Mouse (Mus musculus) granulocyte monocyte progenitor cell, adult 5-6 weeks (primary cell): Measurements from ENCODE around the gene Rab36. TPM values are rescaled to one million over a fixed set of nuclear protein-coding genes. Genes with fewer than 3 reads are reported as not detected.
A peak's percentile ranks its signal among the peaks of the same experiment; 100 is the strongest.
"Not testable (repeated sequence)": the region's sequence is repeated elsewhere in the genome, so short reads cannot be mapped to it uniquely, and the experiment has no call there.

Source experiments
- ATAC-seq: replicated peaks from 2 replicates; pipeline ENCODE4 v1.8.0; 2016; ENCODE audit warnings: mild to moderate bottlenecking, moderate TSS enrichment, inconsistent platforms; ENCODE audit not compliant: poor library complexity, severe bottlenecking
- total RNA-seq, 2 experiments: library from RNA; stranded (forward) in 1 of 2; stranded (reverse) in 1 of 2; fragments of 200-712, 200-1000 nt in 1 of 2; fragments of >200 nt in 1 of 2; fragmentation: Nextera tagmentation in 1 of 2; gene quantifications; 2 replicates each; pipeline ENCODE4 v1.2.3; 2014 to 2017

The Rab36 gene
- total RNA-seq, 2 experiments from 2014 or later: 2.1 TPM; not detected in 1

DNA sequence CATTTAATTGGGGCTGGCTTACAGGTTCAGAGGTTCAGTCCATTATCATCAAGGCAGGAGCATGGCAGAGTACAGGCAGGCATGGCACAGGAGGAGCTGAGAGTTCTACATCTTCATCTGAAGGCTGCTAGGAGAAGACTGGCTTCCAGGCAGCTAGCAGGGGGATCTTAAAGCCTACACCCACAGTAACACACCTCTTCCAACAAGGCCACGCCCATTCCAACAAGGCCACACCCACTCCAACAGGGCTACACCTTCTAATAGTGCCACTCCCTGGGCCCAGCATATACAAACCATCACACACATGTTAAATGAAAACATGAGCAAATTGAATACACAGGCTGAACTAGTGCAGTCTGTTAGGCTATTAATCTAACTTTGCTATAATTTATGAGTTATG is 5.2 kb downstream of the Rab36 start:
- not testable (repeated sequence) for ATAC-seq

DNA sequence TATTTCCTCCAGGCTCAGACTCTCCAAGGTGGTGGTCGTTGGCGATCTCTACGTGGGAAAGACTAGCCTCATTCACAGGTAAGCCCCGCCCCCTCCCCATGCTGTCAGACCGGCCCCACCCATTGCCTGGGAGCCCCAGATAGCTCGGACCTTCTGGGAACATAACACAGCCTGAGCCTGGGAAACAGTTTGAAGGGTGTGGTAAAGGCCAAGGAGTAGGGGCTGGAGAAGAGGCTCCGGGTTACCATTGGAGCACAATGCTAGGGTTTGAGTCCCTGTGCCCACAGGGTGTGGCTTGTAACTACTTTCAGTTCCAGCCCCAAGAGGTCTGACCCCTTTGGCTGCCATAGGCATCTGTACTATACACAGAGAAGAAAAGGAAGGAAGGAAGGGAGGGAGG is 7.6 kb downstream of the Rab36 start:
- ATAC-seq: peak; percentile 50

DNA sequence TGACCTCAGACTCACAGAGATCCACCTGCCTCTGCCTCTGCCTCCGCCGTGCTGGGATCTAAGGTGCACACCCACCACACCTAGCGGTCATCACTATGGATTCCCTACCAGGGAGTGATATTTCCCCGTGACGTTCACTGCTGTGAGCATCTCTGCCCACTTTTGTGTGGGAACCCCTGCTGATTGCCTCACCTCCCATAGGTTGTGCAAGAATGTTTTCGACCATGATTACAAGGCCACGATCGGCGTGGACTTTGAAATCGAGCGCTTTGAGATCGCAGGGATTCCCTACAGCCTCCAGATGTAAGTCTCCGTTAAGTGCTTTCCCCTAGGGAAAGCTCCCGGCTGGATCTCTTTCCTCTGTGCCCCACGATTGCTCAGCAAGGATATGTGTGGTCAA is 9.0 kb downstream of the Rab36 start:
- ATAC-seq: peak; percentile 66

DNA sequence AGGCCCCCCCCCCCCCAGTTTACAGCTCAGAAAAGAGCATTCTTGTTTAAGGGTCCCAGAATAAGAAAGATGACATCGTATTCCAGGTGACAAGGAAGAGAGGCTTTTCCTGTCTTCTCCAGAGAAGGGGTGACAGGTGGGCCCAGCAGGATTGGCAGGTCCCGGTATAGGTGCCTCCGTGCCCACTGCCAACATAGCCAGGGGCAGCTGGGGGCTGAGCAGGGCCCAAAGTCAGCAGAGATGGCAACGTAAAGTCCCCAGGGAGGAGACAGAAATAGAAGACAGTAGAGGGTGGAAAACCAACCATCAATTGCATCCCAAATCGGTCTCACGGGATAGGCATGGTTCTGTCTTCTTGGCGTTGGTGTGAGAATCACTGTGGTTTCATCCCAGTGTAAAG is 11.9 kb downstream of the Rab36 start:
- no peak for ATAC-seq

DNA sequence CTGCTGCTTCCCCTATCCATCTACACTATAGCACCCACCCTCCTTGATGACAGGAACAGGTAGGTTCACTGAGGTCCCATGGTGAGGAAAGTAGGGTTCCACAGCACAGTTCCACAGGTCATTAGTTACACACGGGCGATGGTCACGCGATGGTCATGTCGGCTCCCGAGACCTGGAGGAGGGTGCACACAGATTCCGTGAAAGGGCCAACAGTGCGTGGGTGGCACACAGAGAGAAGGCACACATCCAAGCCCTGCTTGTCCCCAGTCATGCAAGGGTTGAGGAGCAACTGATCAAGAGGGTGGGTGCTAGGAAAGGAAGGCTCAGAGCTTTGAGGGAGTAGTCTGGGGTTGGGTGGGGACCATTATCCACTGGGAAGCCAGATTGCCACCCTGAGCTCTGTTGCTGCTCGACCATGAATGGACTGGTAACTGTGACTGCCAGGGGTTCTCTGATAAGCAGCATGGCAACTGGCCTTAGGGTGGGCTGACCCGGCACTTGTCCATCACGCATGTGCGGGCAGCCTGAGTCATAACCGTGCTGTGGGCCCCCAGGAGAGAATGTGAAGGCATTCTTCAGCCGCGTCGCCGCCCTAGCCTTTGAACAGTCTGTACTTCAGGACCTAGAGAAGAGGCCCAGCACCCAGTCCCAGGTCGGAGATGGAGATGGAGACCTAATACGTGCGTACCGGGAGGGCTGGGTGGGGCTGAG is 14.7 kb downstream of the Rab36 start:
- no peak for ATAC-seq

DNA sequence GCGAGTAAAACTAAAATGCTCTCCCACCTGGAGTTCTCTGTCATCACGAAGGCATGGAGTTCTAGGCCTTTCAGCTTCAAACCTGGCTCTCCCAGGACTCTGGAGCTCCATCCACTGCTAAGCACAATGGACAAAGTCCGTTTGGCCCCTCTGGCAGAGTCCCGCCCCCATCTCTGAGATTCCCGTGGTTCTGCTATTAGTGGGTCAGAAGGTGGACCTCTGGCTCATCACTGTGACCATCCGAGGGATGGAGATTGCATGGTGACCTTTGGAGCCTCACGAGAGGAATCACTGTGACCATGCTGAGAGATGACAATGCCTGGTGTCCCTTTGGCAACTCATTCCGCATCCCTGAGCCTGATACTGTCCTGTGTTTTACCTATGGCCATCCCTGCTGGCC is 16.0 kb downstream of the Rab36 start:
- no peak for ATAC-seq

DNA sequence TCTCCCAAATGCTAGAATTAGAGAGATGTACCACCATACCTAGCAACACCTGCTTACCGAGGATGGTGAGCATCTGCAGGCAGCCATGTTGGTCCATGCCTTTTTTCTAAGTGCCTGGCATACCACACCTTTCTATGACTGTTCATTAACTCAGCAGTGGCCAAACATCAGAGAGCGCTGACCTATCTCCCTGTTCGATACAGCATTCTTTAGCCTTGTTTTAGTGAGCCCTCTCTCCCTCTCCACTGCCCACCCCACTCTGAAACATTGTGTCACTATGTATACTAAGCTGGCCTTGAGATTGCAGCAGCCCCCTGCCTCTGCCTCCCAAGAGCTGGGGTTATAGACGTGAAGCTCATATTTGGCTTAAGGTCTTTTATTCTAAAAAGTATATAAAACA is 16.8 kb downstream of the Rab36 start:
- no peak for ATAC-seq

DNA sequence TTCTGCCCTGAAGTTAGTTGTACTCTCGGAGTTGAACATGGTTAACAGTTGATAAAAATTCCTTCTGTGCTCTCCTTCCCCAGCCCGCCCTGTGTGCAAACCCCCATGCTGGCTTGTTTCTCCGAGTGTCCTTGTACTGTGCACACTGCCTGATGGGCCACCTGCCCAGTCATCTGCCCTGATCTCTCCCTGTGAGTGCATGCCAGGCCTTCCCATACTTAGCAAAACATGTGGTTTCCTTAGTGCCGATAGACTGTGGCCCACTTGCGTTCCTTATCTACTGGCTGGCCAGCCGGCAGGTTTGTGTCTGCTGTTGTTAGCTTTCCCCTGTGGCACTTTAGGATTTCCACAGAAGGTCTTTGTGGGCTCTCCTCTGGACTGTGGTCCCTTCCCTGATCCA is 17.3 kb downstream of the Rab36 start:
- no peak for ATAC-seq

DNA sequence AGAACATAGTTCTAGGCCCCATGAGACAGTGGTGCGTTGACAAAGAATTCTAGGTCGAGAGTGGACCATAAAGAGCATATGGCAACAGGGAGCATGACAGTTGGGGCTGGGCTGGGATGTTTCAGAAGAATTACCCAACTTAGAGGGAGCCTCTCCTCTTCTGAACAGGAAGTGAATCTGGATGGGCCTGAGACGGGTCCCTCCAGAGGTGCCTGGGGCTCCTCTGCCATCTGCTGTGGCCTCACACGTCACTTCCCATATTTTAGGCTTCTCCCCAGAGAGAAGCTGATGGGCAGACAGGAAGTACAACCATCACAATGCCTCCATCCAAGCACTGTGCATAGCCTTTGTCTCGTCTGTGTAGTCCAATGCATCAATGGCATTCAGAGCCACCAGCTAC is 18.8 kb downstream of the Rab36 start:
- peak; percentile 74 for ATAC-seq

DNA sequence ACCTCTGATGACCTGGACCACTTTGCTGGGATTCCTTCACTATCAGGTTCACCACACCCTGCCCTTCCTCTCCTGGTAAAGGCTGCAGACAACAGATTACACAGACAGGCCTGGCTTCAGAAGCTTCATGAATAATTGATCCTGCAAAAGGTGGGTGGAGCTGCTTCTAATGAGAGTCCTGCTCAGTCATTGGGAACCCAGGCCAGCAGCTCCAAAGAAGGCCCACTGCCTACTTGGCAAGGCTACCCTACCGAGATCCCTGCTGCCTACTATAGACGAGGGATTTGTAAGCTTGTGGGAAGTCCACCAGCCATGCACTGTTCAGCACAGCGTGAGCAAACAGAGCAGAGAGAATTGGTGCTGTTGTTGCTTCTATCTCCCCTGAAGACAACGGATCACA is 19.4 kb downstream of the Rab36 start:
- ATAC-seq: no peak

DNA sequence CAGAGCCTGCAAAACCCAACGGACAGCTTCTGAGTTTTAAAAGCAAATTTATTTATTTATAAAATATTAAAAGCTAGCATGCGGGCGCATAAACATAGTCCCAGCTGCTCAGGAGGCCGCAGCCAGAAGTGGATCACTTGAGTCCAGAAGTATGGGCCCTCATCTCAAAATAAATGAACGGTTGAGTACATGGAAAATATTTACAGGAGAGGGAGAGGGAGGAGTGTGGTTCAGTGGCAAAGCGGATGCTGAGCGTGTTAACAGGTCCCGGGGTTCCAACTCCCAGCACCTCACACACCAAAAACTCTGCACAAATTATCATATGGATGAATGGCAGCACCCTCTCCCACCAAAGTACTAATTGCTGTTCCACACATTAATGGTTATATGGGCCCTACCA is 21.5 kb downstream of the Rab36 start:
- ATAC-seq: no peak

DNA sequence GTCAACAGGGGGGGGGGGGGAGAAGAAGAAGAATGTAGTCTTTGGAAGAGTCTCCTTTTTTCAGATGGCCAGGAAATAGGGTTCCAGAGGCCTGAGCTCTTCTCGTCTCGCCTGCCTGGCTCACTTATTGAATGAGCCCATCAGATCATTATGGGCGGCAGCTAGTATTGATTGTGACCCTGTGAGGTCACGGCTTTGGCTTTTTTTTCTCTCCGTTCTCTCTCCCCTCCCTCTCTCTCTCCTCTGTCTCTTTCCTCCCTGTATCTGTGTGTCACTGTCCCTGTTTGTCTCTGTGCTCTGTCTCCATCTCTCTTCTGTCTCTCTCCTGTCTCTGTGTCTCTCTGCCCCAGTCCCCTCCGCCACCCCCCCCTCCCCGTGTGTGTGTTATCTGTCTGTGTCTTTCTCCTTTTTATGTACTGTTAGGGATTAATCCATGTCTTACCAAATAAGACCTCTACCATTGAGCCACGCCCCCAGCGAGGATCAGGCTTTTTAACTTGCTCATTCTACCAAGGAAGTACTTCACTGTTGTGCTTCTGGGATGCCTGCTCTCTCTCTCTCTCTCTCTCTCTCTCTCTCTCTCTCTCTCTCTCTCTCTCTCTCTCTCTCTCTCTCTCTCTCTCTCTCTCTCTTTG is 22.0 kb downstream of the Rab36 start:
- ATAC-seq: no peak

DNA sequence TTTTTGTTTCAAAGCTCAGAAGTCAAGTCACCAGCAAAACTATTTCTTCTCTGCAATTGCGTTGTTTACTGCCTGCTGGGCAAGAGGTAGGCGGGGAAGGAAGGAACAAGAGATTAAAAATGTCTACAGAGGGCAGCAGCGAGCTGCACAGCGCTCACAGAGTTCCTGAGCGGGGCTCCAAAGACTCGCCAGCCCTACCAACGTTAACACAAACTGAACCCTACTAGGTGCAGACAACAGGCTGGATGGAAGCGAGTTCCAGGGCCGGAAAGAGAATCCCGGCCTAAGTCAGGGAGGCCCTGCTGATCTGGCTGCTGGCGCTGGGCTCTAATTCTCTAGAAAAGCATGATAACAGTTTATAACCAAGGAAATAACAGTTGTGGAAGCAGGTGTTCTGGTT is 22.5 kb downstream of the Rab36 start:
- ATAC-seq: peak; percentile 38

DNA sequence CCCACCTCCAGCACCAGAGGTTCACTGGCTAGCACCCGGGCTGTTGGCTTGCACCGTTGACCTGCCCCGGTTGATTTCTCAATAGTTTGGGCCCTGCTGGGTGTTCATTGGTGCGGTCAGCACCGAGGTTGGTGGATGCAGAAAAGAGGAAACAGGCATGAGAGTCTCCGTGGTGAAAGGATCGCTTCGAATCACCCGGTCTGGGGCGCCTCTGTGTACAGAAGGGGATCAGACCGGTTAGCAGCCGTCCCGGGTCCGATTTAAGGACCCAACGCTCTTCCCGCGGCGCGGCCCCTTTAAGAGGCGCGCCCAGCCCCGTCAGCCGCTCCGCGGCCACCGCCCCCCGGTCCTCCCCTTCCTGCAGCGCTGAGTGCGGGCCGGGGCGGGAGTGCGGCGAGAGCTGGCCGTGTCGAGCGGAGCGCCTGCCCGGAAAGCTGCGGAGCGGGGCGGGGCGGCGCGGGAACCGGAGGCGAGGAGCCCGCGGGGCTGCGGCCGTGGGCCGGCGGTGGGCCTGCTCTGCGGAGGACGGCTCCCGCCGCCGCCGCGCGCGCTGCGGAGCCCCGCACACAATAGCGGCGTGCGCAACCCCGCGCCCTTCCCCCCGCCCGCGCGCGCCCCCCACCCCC is 23.5 kb downstream of the Rab36 start, which contains the start of gene Bcr:
Gene Bcr (plus strand): TSS at position 376 of the 626 bp plus-strand sequence.
- ATAC-seq: peak; percentile 65

DNA sequence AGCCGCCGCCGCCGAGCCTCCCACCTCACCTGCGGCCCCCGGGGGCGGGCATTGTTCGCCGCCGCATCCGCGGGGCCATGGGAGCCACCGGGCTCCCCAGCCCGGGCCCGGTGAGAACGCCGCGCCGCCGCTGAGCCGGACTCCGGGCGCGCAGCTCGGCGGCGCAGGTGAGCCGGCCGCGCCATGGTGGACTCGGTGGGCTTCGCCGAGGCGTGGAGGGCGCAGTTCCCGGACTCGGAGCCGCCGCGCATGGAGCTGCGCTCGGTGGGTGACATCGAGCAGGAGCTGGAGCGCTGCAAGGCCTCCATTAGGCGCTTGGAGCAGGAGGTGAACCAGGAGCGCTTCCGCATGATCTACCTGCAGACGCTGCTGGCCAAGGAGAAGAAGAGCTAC is 24.0 kb downstream of the Rab36 start:
- ATAC-seq: no peak

DNA sequence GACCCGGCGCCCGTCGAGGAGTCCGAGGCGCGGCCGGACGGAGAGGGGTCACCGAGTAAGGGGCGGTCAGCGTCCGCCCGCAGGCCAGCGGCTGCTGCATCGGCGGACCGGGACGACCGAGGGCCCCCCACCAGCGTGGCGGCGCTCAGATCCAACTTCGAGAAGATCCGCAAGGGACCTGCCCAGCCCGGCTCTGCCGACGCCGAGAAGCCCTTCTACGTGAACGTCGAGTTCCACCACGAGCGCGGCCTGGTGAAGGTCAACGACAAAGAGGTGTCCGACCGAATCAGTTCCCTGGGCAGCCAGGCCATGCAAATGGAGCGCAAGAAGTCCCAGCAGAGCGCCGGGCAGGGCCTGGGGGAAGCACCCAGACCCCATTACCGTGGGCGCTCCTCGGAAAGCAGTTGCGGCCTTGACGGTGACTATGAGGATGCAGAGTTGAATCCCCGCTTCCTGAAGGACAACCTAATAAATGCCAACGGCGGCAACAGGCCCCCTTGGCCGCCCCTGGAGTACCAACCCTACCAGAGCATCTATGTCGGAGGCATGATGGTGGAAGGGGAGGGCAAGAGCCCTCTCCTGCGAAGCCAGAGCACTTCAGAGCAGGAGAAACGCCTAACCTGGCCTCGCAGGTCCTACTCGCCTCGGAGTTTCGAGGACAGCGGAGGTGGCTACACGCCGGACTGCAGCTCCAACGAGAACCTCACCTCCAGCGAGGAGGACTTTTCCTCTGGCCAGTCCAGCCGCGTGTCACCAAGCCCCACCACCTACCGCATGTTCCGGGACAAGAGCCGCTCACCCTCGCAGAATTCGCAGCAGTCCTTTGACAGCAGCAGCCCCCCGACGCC is 24.7 kb downstream of the Rab36 start:
- no peak for ATAC-seq

DNA sequence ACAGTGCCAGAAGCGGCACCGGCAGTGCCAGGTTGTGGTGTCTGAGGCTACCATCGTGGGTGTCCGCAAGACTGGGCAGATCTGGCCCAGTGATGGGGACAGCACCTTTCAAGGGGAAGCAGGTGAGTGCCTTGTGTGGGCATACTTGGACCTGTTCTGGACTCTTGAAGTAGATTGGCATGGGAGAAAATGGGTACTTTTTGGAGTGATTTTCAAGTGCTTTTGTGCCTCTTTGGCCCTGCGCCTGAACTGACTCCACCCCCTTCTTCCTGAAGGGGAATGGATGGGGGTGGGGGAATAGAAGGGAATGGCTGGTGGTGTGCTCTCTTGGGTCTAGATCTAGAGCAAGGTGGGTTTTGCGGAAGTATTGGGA is 25.3 kb downstream of the Rab36 start:
- peak; percentile 3; the same call in 1 of the 2 replicates for ATAC-seq

DNA sequence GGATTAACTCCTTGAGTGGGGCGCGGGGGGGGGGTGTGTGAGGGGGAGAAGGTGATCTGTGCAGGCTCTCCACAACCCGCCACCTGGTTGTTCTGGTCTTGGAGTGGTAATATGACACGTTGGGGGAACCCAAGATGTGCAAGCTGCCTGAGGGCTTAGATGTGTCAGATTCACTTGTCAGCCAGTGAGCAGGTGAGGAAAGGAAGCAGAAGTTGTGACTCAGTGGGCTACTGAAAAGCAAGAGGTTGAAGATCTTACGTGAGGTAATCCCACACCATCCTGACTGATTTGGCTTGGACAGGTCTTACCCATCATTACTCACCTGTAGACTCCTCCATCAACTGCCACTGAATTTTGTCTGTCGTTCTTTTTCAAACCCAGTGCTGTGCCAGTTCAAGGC is 25.8 kb downstream of the Rab36 start:
- ATAC-seq: no peak

DNA sequence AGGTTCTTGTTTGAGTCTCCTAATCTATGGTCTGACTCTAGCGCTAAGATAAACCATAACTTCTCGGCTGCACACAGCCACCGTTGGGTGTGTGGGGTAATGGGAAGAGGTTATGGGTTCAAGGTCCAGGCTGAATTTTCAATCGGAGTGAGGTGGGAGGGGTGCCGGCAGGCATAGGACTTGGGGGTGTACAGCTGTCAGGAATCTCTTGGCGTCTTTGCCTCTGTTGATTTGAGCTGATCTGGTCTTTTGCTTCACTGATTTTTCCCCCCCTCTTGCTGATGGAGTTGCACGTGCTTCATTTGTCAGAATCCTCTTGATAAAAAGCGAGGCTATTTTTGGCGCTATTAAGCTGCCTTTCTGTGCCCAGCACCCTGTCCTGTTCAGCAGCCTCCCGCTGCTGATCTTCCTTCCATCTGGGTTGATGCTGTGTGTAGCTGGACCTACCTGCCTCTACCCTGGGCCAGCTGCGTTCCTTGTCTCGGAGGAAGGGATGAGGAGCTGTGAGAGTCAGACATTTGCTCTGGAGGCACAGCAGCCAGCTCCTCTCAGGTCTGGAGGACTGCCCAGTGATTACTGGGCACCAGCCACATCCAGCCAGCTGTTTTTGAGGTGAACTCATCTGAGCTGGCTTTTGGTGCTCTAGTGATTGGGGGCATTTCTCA is 26.6 kb downstream of the Rab36 start:
- no peak for ATAC-seq

DNA sequence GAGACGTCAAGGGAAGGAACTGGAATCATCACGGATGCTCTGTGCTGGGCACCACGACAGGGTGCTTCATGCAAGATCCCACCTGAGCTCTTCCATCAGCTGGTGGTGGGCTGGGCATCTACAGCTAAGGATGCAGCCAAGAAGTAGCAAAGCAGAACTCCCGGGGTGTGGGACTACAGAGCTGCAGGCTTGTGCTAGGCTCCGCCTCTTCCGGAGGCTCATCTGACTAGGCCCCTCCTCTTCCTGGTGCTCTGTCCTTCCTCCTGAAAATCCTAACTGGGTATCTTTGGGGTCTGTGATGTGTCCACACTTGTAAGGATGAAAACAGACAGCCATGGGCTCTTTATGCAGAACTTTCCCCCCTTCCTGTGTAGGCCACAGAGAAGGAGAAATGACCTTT is 28.8 kb downstream of the Rab36 start:
- peak; percentile 42 for ATAC-seq
